Mouse (Mus musculus) monocyte, adult 5-6 weeks (primary cell): ENCODE measurements around the gene Cilp. TPM values are rescaled to one million over a fixed set of nuclear protein-coding genes. Genes with fewer than 3 reads are reported as not detected.
"Not testable (repeated sequence)": the region's sequence is repeated elsewhere in the genome, so short reads cannot be mapped to it uniquely, and the experiment has no call there.

Experiments
- ATAC-seq: fragments of 153-309, 156-312 bp; replicated peaks from 2 replicates; pipeline ENCODE4 v1.8.0; 2017; ENCODE audit warnings: mild to moderate bottlenecking; ENCODE audit not compliant: low TSS enrichment, insufficient number of reproducible peaks, severe bottlenecking, poor library complexity, low FRiP score
- total RNA-seq: library from RNA; stranded (forward); fragments of 200-1000, 200-491, 200-594 nt; gene quantifications from 3 replicates; pipeline ENCODE4 v1.2.3, GENCODE M21; 2017

Cilp gene
- not detected in 3 replicates for total RNA-seq

DNA sequence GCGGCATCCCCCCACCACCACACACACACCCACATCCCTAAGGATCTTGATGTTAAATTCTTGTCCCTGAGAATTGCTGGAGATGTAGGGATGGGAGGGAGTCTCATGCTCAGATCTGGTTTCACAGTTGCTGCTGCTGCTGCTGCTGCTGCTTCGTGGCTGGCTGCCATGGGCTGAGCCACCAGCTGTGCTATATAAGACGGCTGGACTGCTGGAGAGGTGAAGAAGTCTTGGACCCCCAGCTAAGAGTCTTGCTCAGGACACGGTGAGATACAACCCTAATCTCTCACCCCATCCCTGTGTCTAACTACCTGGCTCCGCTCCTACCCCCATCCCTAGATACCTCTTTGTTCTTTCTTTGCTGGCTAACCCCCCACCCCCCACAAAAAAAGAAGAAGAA, at the start of gene Cilp:
Gene Cilp, plus strand, starts transcription at position 222 of the 400 bp plus-strand sequence.
- ATAC-seq = no peak

GRCm38 (mm10) chr9:65215494-65216126, 49.4 kb upstream of the Cilp start:
- 0 out of 2 replicates have a peak, but pooled peaks have one; percentile 9 for ATAC-seq

- no peak for ATAC-seq
Observed at GRCm38 (mm10) chr9:65216972-65217371, 48.0 kb upstream of the Cilp start.

DNA sequence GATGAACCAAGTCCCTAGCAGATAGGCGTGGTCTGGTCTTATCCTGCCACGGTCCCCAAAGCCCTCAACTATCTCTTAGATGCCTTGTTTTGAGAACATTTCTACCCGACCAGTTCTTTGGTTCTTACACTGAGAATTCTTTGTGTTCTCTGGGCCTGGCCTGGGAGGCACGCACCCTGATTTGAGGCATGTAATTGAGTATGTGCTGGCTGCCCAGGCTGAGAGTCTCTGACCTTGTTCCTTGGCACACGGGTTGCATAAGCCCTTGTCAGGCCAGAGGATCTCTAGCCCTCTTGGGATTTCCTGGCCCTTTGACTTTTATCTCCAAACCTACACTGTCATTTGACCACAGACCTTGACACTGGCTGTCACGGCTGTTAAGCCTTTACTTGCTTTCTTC, 47.3 kb upstream of the Cilp start:
- ATAC-seq = no peak

GRCm38 (mm10) chr9:65218916-65219315, 46.1 kb upstream of the Cilp start:
- ATAC-seq = no peak

GRCm38 (mm10) chr9:65220398-65220797, 44.6 kb upstream of the Cilp start:
- not testable (repeated sequence) for ATAC-seq

DNA sequence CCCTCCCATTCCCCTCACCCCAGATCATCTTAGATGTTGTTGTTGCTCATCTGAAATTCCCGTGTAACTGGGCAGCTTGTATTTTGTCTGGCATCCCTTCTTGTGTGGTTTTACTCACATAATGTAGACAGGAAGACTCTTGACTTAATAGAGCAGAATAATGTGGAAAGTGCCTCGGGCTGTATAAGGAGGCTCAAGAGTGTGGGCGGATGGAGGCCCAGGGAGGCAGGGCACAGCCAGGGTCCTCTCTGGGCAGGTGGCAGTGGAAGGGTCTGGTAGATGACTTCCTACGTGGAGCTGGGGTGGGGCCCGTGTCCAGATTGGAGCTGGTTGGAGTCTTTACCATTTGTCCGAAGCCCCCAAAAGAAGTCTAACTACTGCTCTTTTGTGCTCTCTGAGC, 41.1 kb upstream of the Cilp start:
- no peak for ATAC-seq

DNA sequence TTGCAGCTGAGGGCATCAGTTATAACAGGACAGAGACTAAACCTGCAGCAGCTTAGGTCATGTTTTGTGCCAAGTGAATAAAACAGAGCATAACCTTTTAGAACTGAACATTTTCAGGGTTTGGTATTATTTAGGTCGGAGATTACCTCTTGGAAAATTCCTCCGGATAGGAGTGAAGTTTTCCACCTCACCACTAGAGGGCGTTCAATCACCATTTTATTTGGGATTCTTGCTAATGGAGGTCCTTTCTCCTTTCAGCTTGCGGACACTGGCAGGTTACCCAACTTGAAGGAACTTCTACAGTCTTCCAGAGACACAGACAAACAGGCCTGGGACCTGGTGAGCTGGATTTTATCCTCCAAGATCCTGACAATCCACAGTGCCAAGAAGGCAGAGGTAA, 39.2 kb upstream of the Cilp start:
- ATAC-seq = no peak

- no peak for ATAC-seq
Observed at GRCm38 (mm10) chr9:65230250-65230649, 34.7 kb upstream of the Cilp start.

GRCm38 (mm10) chr9:65231284-65231683, 33.7 kb upstream of the Cilp start:
- no peak for ATAC-seq

GRCm38 (mm10) chr9:65233243-65233985, 31.6 kb upstream of the Cilp start:
- ATAC-seq = no peak

DNA sequence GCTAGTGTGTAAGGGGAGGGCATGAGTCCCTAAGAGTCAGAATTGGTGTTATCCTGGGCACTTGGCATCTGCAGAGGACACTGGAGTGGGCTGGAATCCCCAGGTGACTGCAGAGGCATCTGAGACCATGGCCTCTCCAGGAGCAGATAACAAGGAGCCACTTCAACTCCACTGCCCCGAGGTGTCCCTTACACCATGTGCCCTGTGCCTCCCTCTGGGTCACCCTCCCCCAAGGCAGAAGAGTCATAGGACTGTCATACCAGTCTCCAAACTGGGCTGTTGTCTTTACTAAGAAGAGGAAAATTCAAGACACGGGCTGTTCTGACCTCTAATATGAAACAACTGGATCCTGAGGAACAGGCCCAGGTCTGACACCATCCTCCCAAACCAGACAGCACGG, 30.2 kb upstream of the Cilp start:
- no peak for ATAC-seq

- ATAC-seq = no peak
Observed at GRCm38 (mm10) chr9:65235601-65236000, 29.4 kb upstream of the Cilp start.

DNA sequence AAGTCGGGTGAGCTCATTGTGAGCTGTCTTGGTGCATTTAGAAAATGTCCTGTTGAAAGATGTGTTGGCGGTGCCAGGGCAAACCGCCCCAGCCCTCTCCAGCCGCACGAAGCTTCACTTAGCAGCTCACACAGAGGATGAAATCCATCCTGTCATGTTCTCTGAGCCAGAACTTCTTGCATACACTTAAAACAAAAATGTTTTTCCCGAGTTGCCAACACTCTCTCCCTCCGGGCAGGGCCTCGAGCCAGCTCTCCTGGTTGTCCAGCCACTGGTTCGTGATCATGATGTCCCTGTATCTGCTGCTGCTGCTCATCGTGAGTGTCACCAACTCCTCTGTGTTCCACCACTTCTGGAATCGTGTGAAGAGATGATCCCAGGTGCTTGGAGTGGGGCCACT, 27.4 kb upstream of the Cilp start:
- ATAC-seq = no peak

GRCm38 (mm10) chr9:65238191-65238760, 26.7 kb upstream of the Cilp start:
- no peak for ATAC-seq

DNA sequence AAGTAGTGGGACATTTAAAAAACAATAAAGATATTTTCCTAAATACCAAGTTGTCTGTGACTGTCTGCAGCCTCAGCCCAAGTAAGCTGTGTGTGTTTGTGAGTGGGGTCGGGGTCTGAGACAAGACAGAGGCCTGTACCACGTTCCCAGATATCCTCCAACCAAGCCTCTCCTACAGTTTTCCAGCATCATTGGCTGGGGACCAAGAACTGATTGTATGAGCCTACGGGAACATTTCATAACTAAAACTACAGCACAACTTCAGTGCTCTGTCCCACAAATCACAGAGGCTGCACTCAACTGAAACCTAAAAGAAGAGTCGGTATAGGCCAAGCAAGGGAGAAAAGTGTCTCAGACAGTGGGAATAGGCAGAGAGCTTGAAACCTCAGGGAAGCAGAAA, 25.8 kb upstream of the Cilp start:
- ATAC-seq = no peak

DNA sequence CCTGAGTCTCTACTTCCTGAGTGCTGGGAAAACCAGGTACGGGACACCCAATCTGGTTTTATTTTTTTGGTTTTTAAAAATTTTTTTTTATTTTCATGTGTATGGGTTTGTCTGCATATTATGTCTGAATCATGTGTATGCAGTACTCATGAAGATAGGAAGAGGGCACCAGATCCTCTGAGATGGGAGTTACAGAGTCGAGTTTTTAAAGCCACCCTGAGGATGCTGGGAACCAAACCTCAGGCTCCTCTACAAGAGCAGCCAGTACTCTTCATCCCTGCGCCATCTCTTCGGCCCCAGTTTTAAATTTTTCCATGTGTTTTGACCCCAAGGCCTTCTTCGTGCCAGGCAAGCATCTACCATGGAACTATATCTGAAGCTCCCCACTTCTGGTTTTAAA, 25.2 kb upstream of the Cilp start:
- ATAC-seq = no peak

DNA sequence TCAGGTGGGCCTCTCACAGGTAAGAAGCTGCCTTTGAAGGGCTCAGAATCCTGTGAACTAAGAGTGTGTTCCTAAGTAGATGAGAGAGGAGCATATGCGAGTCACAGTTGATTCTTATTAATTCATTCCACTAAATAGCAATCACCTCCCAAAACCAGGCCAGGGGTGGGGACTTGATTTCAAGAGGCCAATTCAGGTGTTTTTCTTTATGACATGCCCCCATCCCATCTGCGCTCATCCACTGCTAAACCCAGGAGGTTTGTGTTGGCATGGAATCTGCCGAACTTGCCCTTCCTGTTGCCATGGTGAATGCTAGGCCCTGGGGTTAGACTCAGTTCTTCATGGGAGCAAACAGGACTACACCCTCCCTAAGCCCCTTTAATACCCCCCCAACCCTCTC, 24.4 kb upstream of the Cilp start:
- no peak for ATAC-seq

DNA sequence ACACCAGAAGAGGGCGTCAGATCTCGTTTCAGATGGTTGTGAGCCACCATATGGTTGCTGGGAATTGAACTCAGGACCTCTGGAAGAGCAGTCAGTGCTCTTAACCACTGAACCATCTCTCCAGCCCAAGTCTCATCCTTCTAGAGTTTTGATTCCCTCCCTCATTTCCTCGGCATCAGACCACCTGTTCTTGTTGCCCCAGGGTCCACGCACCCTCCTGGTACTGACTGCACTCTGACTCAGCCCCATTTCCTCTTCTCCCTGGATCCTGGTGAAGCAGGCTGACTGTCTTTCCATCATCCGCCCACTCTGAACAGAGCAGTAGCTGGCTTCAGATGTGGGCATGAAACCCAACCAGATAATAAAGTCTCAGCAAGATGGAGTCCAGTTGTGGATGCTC, 23.0 kb upstream of the Cilp start:
- no peak for ATAC-seq

- ATAC-seq = no peak
Observed at GRCm38 (mm10) chr9:65243249-65243648, 21.7 kb upstream of the Cilp start.
